10 mouse cellular contexts compared by ENCODE assay signal in genomic region chr14:66462081-66462480, GRCm38 (mm10).
"Had no signal": no experiment of that assay in that cellular context is flagged by ENCODE, and none has a peak within 500 bp of the region (broad histone marks: within the 10 kb centered on the region; RNA-seq: fewer than 3 reads in every experiment).

No protein-coding gene starts in this region.

- ATAC-seq: midbrain, embryonic 13.5 days had no signal

- DNase-seq: kidney, adult 18-20 months; layer of hippocampus, adult 9-11 months; lung, adult 18-20 months; right cerebral cortex, adult 18-20 months; right cerebral cortex, postnatal 25 days had no signal

- H3K27me3 ChIP-seq: limb, embryonic 13.5 days; midbrain, embryonic 13.5 days; neural tube, embryonic 13.5 days had no signal

- H3K9ac ChIP-seq: limb, embryonic 13.5 days; liver, embryonic 14.5 days; midbrain, embryonic 13.5 days; neural tube, embryonic 13.5 days had no signal

- H3K36me3 ChIP-seq: limb, embryonic 13.5 days; midbrain, embryonic 13.5 days; neural tube, embryonic 13.5 days had no signal

- H3K4me3 ChIP-seq: limb, embryonic 13.5 days; midbrain, embryonic 13.5 days; neural tube, embryonic 13.5 days had no signal

- H3K27ac ChIP-seq: limb, embryonic 13.5 days; liver, embryonic 14.5 days; neural tube, embryonic 13.5 days; stomach, postnatal 0 days had no signal

- H3K4me1 ChIP-seq: limb, embryonic 13.5 days had no signal

- H3K9me3 ChIP-seq: limb, embryonic 13.5 days; neural tube, embryonic 13.5 days had no signal

- H3K4me2 ChIP-seq: limb, embryonic 13.5 days; midbrain, embryonic 13.5 days; neural tube, embryonic 13.5 days had no signal
